Mouse (Mus musculus) heart, adult 2 months (tissue): ENCODE measurements at regions not wholly inside any gene's neighbourhood (a gene's known extent, or its start where the extent isn't known, plus 50 kb on each side); places are given as distances from the start of the nearest gene placed in this dataset.

ENCODE experiments used
- CTCF ChIP-seq: fragments of 200-600 bp; IDR thresholded peaks from 2 replicates; pipeline ENCODE4 v1.8.1; 2022; ENCODE audit warnings: antibody characterized with exemption, mild to moderate bottlenecking, moderate library complexity
- POLR2A ChIP-seq: fragments of 200-500 bp; IDR thresholded peaks from 2 replicates; pipeline ENCODE4 v1.6.1; 2011; ENCODE audit warnings: mild to moderate bottlenecking, low read depth, low read length, control low read depth; ENCODE audit not compliant: insufficient read depth

GRCm38 (mm10) chr11:39963705-39964104, 731.3 kb downstream of the Mat2b start:
- TF ChIP-seq POLR2A (no peak), CTCF (no peak)
